Mouse (Mus musculus) midbrain, embryonic 10.5 days (tissue): ENCODE results near the gene Dnajc3. TPM values are rescaled to one million over a fixed set of nuclear protein-coding genes. Genes with fewer than 3 reads are reported as not detected.
"Not testable (repeated sequence)": the region's sequence is repeated elsewhere in the genome, so short reads cannot be mapped to it uniquely, and the experiment has no call there.

Experiments
- DNase-seq: peaks from one replicate; pipeline ENCODE4 v3.0.0-alpha.2; 2017; ENCODE audit warnings: low spot score
- H3K27ac ChIP-seq: fragments of 300-500 bp; sonication (generic); replicated peaks from 2 replicates; pipeline ENCODE4 v1.5.1; 2016; ENCODE audit warnings: mild to moderate bottlenecking
- H3K27me3 ChIP-seq: fragments of 300-500 bp; sonication (generic); 2 replicates; pipeline ENCODE4 v1.6.1; 2016; ENCODE audit warnings: low read depth, mild to moderate bottlenecking; ENCODE audit not compliant: poor library complexity, severe bottlenecking
- H3K36me3 ChIP-seq: fragments of 300-500 bp; sonication (generic); 2 replicates; pipeline ENCODE4 v1.6.1; 2016; ENCODE audit warnings: mild to moderate bottlenecking, moderate library complexity
- H3K4me1 ChIP-seq: fragments of 300-500 bp; sonication (generic); 2 replicates; pipeline ENCODE4 v1.6.1; 2016
- H3K4me3 ChIP-seq: fragments of 300-500 bp; sonication (generic); 2 replicates; pipeline ENCODE4 v1.5.1; 2016; ENCODE audit warnings: mild to moderate bottlenecking, moderate library complexity
- H3K9me3 ChIP-seq: fragments of 300-500 bp; sonication (generic); replicated peaks from 2 replicates; pipeline ENCODE4 v1.6.1; 2016; ENCODE audit warnings: mild to moderate bottlenecking
- WGBS: fragments of 180-500 bp; shearing (Covaris S2); methylation state at CpG from one replicate; pipeline ENCODE4 v1.1.7; 2016; 5-methylcytosine and 5-hydroxymethylcytosine counted together
- polyA plus RNA-seq: library from polyadenylated mRNA; unstranded; fragments of >200 nt; fragmentation: Nextera tagmentation; extraction: Ambion mirVana; gene quantifications from 2 replicates; pipeline ENCODE4 v1.2.1, GENCODE M21; 2016

The Dnajc3 gene
- polyA plus RNA-seq, 1 experiment from 2014 or later, result 33.2 TPM

DNA sequence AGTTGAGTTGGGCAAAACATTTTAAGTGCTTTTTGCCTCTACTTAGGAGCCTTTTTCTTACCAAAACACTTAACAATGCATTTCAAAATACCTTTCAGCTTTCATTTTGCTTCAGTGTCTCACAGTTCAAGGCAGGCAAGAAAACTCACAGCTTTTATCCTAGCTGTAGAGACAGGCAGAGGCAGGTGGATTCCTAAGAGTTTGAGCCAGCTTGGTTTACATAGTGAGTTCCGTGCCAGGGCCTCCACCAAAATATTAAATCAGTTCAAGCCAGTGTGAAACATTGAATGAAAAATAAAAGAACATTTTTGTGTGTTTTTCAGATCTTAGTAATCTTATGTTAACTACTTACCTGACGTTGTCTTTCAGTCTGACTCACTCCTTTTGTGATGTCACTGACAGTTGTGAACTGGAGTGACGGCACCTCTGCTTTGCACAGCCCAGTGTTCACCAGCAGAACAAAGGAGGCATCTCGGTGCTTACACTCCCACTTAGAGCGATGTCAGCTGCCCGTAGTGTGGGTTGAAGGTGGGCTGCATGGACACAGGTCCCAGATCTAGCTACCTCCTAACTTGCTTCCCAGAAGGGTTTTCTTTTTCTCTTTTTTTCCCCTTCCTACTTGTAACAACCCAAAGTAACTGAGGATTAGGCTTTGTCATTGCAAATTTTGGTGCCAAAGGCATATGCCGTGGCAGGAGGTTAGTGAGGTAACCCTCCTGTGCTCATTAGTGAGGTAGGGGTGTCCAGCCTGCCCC is 42.0 kb downstream of the Dnajc3 start:
- Histone ChIP-seq H3K36me3 (peaks cover 84% of the 10 kb centered on the region), H3K4me1 (peaks cover 4% of the 10 kb centered on the region; the same call in 1 of the 2 replicates), H3K27me3 (no peaks in the 10 kb centered on the region), H3K9me3 (no peaks in the 10 kb centered on the region), H3K4me3 (no peak overlapping the region), H3K27ac (no peak overlapping the region)
- 83% methylated on average over 7 of the region's 7 CpGs for WGBS
- DNase-seq, result no peak

DNA sequence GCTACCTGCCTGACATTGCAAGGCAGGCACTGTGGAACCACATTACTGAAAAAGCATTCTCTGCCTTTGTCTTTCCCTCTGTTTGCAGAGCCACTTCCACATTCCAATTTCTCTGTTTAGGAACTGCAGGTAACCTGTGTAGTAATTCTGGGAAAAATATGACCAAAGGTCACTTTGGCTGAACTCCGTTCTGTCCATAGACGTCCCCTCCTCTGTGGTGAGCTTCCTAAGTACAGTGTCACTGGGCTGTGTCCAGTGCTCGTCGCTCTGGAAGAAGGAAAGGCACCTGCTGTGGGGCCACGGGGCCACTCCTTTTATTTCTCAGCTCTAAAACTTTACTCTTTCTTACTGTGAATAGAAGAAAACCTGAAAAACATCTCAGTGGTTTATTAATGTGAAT is 42.6 kb downstream of the Dnajc3 start:
- no peaks in the 10 kb centered on the region for H3K4me1 ChIP-seq
- DNase-seq, result no peak
- H3K36me3 ChIP-seq, result peaks cover 84% of the 10 kb centered on the region
- no peak overlapping the region for H3K4me3 ChIP-seq
- H3K27me3 ChIP-seq, result no peaks in the 10 kb centered on the region
- H3K9me3 ChIP-seq, result no peaks in the 10 kb centered on the region
- H3K27ac ChIP-seq, result no peak overlapping the region
- 84% methylated on average over 5 of the region's 5 CpGs for WGBS

DNA sequence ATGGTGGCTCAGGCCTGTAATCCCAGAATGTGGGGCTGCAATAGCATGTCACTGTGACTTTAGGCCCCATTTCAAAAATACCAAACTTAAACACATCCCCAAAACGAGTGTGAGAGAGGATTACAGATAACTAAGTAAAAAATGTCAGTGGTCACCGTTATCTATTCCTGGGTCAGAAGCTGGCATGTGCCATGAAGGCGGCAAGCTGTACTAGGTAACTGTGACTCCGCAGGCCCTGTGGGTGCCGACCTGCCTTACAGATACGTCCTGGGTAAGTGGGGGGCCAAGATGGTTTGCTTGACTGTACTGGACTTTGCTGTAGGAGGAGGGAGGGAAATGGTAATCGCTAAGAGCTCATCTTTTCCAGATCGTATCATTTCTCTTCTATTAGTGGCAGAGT is 43.1 kb downstream of the Dnajc3 start:
- Histone ChIP-seq H3K9me3 (no peaks in the 10 kb centered on the region), H3K27ac (no peak overlapping the region), H3K4me1 (no peaks in the 10 kb centered on the region), H3K27me3 (no peaks in the 10 kb centered on the region), H3K36me3 (peaks cover 84% of the 10 kb centered on the region), H3K4me3 (no peak overlapping the region)
- 89% methylated on average over 8 of the region's 8 CpGs for whole genome bisulfite sequencing
- no peak for DNase-seq

DNA sequence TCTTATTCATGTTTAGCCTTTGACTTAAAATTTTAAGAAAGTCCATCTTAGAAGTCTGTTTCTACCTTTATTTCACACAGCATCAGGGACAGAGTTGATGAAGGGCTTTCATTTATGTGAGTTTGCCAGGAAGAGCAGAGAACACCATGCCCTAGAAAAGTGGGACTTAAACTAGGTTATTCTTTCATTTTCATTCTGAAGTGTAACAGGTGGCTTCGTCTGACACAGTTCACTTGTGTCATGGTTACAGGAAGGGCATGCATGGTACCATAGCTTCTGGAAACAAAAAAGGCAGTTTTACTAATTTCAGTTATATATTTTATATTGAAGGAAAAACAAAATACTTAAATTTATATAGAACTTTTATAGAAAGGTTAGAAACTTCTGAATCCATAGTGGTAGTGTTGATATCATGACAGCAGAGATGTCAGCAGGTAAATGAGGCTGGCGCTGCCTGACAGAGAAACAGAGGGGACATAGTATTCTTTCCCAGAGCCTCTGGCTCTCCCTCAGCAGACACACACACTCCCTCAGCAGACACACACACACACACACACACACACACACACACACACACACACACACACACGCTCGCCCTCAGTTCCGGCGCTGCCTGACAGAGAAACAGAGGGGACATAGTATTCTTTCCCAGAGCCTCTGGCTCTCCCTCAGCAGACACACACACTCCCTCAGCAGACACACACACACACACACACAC is 44.1 kb downstream of the Dnajc3 start:
- H3K27ac ChIP-seq, H3K4me1 ChIP-seq, H3K9me3 ChIP-seq, DNase-seq, H3K4me3 ChIP-seq, H3K27me3 ChIP-seq: not testable (repeated sequence)
- peaks cover 75% of the 10 kb centered on the region for H3K36me3 ChIP-seq
- 93% methylated on average over 3 of the region's 6 CpGs for WGBS

DNA sequence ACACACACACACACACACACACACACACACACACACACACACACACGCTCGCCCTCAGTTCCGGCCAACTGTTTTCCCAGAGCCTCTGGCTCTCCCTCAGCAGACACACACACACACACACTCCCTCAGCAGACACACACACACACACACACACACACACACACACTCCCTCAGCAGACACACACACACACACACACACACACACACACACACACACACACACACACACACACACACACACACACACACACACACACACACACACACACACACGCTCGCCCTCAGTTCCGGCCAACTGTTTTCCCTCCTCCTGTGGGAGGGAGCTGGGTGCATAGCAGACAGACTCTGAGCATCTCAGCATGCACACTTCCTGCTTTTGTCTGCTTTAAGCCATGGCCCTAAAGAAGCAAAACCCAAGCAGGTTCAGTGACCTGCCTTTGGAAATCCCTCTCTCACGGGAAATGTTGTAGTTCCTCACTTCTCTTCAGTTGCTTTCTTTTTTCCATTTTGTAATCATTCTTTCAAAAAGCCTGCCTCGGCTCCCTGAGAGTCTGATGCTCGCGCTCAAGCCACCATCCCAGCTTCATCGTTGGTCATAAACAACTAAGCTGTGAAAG is 44.8 kb downstream of the Dnajc3 start:
- WGBS, result 76% methylated on average over 8 of the region's 11 CpGs

DNA sequence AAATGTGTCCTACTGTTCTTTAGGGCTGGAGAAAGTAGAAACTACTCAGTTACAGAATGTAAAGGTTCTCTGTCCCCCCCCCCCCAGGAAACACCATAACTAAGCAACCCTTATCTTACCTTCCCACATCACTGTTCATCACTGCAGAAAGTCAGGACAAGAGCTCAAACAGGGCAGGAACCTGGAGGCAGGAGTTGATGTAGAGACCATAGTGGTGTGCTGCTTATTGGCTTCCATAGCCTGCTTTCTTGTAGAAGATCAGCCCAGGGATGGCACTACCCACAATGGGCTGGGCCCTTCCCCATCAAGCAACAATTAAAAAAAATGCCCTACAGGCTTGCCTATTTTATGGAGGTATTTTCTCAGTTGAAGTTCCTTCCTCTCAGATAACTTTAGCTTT is 45.6 kb downstream of the Dnajc3 start:
- H3K27ac ChIP-seq, result no peak overlapping the region
- peaks cover 60% of the 10 kb centered on the region for H3K36me3 ChIP-seq
- H3K4me1 ChIP-seq, result 0 out of 2 replicates have a peak, but pooled peaks cover 5% of the 10 kb centered on the region
- DNase-seq, result no peak
- no peaks in the 10 kb centered on the region for H3K27me3 ChIP-seq
- H3K4me3 ChIP-seq, result no peak overlapping the region
- no peaks in the 10 kb centered on the region for H3K9me3 ChIP-seq

More for the DNA sequence above, 44.8 kb downstream of the Dnajc3 start:
- not testable (repeated sequence) for H3K4me3 ChIP-seq, H3K27me3 ChIP-seq, H3K9me3 ChIP-seq, DNase-seq, H3K4me1 ChIP-seq, H3K27ac ChIP-seq
- peaks cover 68% of the 10 kb centered on the region for H3K36me3 ChIP-seq

DNA sequence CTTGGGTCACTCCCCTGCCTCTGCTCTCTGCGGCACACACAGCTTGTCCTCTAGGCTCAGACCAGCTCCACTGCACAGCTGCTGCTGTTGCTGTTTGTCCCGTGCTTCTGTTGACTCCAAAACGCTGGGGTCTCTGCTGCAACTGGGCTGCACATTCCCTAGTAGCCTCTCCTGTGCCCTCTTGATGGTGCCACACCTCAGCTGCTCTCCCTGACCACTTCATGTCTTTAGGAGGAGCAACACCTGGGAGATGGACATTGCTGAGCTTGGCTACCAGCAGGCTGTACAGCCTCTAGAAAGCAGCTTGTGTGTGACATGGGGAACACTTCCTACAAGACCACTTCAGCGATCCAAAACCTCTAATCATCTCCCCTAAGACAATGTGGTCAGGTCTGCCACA is 46.4 kb downstream of the Dnajc3 start:
- DNase-seq, result no peak
- 89% methylated on average over 4 of the region's 4 CpGs for WGBS

DNA sequence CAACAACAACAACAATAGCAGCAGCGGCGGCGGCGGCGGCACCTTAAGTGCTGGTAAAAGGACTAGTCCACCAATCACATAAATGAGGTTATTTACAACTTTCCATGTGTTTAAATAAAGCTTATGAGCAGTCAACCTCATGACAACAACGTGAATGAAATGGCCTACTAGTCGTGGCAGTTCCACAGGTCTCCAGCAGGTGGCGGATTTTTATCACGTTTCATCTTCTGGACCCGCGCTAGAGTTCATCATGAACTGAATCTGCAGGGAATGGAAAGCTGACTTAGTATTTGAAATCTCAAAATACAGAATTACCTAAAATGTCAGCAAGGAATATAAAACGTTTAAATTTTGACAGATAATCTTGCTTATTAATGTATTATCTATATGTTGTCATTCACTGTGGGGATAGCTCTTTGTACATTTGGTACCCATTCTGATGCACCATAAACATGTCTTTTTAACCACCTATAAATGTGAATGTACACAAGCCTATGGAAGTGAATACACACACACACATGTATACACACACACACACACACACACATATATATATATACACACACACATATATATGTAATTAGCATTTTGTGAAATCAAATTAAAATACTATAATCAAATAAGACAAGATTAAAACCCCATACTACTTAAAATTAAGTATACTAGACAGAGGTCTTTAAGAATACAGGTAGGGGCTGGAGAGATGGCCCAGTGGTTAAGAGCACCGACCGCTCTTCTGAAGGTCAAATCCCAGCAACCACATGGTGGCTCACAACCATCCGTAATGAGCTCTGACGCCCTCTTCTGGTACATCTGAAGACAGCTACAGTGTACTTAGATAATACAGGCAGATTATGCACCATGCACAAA is 49.1 kb downstream of the Dnajc3 start:
- H3K27me3 ChIP-seq, result no peaks in the 10 kb centered on the region
- 38% methylated on average over 16 of the region's 16 CpGs for WGBS

More for the DNA sequence above, 46.4 kb downstream of the Dnajc3 start:
- Histone ChIP-seq H3K9me3 (no peaks in the 10 kb centered on the region), H3K27ac (no peak overlapping the region), H3K4me1 (0 out of 2 replicates have a peak, but pooled peaks cover 5% of the 10 kb centered on the region), H3K36me3 (peaks cover 56% of the 10 kb centered on the region), H3K4me3 (no peak overlapping the region), H3K27me3 (no peaks in the 10 kb centered on the region)

DNA sequence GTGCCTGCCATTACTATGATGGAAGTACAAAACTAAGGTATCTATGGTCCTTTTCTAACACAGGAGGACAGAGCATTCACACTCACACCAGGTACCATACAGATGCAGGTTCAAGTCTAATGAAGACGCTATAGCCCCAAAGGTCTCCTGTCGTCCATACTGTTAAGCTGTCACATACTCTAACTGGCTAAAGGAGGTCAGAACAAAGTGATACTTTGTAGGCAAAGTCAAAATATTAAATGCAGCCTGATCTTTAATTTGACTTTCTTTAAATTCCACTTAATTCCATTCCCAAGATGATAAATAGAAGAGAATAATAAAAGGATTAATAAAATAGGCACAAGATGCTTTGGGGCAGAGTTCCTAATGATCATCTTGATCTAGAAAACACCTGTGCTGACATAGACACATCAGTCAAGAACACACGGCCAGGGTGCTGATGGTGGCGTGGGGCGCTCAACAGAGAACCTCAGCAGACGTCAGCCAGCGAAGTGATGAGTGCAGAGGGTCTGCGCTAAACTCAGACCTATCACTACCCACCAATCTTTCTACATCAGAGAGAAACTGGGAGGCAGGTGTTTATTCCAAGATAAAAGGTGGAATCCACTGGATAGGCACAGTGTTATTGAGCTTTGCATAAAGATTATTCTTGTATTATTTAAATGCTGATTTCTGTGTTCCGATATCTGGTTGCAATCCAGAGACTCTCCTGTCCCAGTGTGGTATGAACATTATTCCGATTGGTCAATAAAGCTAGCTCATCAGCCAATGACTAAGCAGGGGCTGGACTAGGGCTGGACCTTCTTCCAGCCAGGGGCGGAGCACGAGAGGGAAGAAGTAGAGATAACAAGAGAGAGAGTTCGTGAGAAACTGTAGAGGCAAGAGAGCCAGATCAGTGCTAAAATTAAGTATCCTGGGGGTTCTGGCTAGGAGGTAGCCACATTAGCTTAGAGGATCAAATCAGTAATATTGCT is 50.0 kb downstream of the Dnajc3 start:
- Histone ChIP-seq H3K27ac (no peak overlapping the region), H3K4me1 (0 out of 2 replicates have a peak, but pooled peaks cover 5% of the 10 kb centered on the region), H3K36me3 (peaks cover 43% of the 10 kb centered on the region), H3K9me3 (no peaks in the 10 kb centered on the region), H3K27me3 (no peaks in the 10 kb centered on the region), H3K4me3 (no peak overlapping the region)
- 38% methylated on average over 13 of the region's 13 CpGs for WGBS
- DNase-seq, result no peak

More for the DNA sequence above, 49.1 kb downstream of the Dnajc3 start:
- Histone ChIP-seq H3K36me3 (peaks cover 37% of the 10 kb centered on the region), H3K27ac (no peak overlapping the region), H3K4me3 (no peak overlapping the region), H3K9me3 (no peaks in the 10 kb centered on the region), H3K4me1 (0 out of 2 replicates have a peak, but pooled peaks cover 5% of the 10 kb centered on the region)
- DNase-seq, result peak; percentile 63

DNA sequence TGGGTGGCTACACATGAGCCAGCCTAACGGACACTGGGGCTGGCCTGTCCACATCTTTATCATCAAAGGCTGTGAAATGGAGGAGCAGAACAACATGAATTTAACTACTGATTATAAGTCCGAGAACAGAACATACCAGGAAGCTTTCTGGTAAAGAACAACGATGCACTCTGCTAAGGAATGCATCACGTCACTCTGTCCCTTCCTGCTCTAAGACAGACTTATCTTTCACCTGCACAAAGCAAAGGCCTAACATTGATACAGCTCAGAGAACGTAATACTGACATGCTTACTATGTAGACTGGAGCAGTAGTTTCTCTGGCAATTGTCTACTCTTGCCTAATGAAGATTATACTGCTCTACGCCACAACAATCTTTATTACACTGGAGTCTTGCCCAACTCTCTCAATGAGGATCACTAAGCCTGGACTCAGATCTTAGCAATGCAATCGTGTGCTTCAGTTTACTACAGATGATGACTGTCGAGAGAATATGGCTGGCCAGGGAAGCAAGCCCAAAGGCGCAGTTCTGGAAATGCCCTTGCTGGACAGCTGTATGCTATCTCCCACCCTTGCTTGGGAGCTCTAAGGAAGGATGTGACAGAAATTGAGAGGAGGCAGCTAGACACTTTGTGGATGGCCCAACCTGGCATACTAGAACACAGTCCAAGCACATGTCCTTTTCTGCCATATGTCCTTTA is 57.6 kb downstream of the Dnajc3 start:
- Histone ChIP-seq H3K9me3 (no peaks in the 10 kb centered on the region), H3K27ac (no peak overlapping the region), H3K36me3 (peaks cover 76% of the 10 kb centered on the region), H3K4me1 (no peaks in the 10 kb centered on the region), H3K27me3 (no peaks in the 10 kb centered on the region), H3K4me3 (no peak overlapping the region)
- no peak for DNase-seq
- WGBS, result 90% methylated on average over 9 of the region's 9 CpGs

DNA sequence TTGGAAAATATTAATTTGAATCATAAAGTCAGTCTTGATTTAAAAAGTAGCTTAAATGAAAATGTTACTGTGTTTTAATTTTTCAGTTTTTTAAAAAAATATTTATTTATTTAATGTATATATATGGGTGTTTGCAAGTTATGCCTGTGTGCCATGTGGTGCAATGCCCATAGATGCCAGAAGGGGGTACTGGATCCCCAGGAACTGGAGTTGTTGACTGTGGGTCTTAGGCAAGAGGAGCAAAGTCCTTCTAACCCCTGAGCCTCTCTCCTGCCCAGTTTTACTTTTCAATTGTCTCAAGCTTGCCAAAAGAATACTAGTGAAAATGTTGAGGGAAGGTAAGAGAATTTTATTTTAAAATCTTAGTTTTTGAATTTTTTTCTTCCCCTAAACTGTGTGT is 65.5 kb downstream of the Dnajc3 start:
- Histone ChIP-seq H3K4me3 (no peak overlapping the region), H3K4me1 (peaks cover 15% of the 10 kb centered on the region), H3K9me3 (no peaks in the 10 kb centered on the region), H3K27ac (no peak overlapping the region), H3K27me3 (no peaks in the 10 kb centered on the region), H3K36me3 (peaks cover 37% of the 10 kb centered on the region)
- no peak for DNase-seq
